Mouse (Mus musculus) hindbrain, embryonic 11.5 days (tissue): ENCODE measurements at regions not wholly inside any gene's neighbourhood (a gene's known extent, or its start where the extent isn't known, plus 50 kb on each side); places are given as distances from the start of the nearest gene placed in this dataset.

Experiments used
- ATAC-seq: fragments of 200-750 bp; cut with Nextera tagmentation; 2 replicates; pipeline ENCODE4 v1.8.0; 2017; ENCODE audit warnings: mild to moderate bottlenecking, moderate TSS enrichment, moderate library complexity; ENCODE audit not compliant: low FRiP score
- DNase-seq: peaks from one replicate; pipeline ENCODE4 v3.0.0-alpha.2; 2015; ENCODE audit warnings: low spot score
- H3K27ac ChIP-seq: fragments of 300-500 bp; sonication (generic); 2 replicates; pipeline ENCODE4 v1.5.1; 2014; ENCODE audit warnings: mild to moderate bottlenecking, low read depth, low read length
- H3K27me3 ChIP-seq: fragments of 300-500 bp; sonication (generic); 2 replicates; pipeline ENCODE4 v1.6.1; 2014; ENCODE audit warnings: mild to moderate bottlenecking, low read length, moderate library complexity, mixed read lengths; ENCODE audit not compliant: control insufficient read depth, insufficient read depth
- H3K36me3 ChIP-seq: fragments of 300-500 bp; sonication (generic); 2 replicates; pipeline ENCODE4 v1.6.1; 2014; ENCODE audit warnings: mild to moderate bottlenecking, low read length, moderate library complexity, mixed read lengths; ENCODE audit not compliant: control insufficient read depth, insufficient read depth
- H3K4me1 ChIP-seq: fragments of 300-500 bp; sonication (generic); replicated peaks from 2 replicates; pipeline ENCODE4 v1.6.1; 2014; ENCODE audit warnings: low read length, mixed read lengths; ENCODE audit not compliant: control insufficient read depth, insufficient read depth
- H3K4me2 ChIP-seq: fragments of 300-500 bp; sonication (generic); replicated peaks from 2 replicates; pipeline ENCODE4 v1.6.1; 2014; ENCODE audit warnings: mild to moderate bottlenecking, low read depth, low read length
- H3K4me3 ChIP-seq: fragments of 300-500 bp; sonication (generic); 2 replicates; pipeline ENCODE4 v1.5.1; 2014; ENCODE audit warnings: low read depth, low read length
- H3K9ac ChIP-seq: fragments of 300-500 bp; sonication (generic); 2 replicates; pipeline ENCODE4 v1.6.1; 2014; ENCODE audit warnings: low read depth, low read length
- H3K9me3 ChIP-seq: fragments of 300-500 bp; sonication (generic); 2 replicates; pipeline ENCODE4 v1.6.1; 2016; ENCODE audit warnings: low read length; ENCODE audit not compliant: control insufficient read depth
- WGBS: fragments of 180-500 bp; shearing (Covaris S2); extraction: QIAGEN DNeasy Blood & Tissue Kit; methylation state at CpG from one replicate; pipeline ENCODE4 v1.1.7; 2014; 5-methylcytosine and 5-hydroxymethylcytosine counted together

DNA sequence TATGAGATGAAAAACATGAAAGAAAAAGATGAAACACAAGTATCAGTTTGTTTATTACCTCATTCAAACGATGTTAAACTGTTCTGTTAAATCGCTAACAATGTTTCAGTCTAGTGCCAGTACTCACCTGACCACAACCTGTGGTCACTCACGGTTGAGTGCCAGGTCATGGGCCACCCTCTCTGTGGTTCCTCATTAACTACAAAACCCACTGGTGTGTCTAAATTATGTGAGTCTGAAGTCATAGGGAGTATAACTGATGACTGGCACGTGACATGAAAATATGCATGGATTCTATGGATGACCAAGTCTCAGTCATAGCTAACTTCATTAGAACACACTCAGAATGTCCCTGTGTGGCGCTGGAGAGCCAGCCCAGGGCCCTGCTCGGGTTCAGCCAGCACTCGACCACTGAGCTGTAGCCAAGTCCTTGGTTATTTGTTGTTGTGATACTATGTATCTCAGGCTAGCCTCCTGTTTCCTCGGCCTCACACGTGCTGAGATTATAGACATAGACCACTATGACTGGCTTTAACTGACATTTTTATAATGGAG, 89.8 kb downstream of the Erv3 start:
- DNase-seq: no peak
- WGBS: 83% methylated on average over 9 of the region's 9 CpGs
- Histone ChIP-seq H3K9ac (no peak overlapping the region), H3K36me3 (no peaks in the 10 kb centered on the region), H3K27ac (no peak overlapping the region), H3K9me3 (no peaks in the 10 kb centered on the region), H3K4me1 (no peaks in the 10 kb centered on the region), H3K4me2 (no peak overlapping the region), H3K27me3 (no peaks in the 10 kb centered on the region), H3K4me3 (no peak overlapping the region)
- no peak for ATAC-seq

DNA sequence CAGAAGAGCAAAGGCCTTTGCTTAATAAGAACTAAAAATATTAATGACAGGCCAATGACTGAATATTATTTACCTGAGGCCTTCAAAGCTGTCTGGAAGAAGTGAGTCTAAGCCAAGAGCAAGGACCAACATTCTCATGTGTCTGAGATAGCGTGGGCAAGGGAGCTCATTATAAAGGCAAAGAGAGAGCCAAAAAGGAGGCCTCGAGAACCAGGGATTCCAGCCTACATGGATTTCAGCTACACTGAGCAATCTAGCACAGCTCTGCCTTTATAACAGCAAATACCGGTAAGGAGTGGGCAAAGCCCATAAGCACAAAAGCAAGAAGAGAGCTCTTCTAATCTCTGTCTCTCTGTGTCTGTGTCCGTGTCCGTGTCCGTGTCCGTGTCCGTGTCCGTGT, 93.0 kb downstream of the Erv3 start:
- ATAC-seq: no peak
- no peaks in the 10 kb centered on the region for H3K27me3 ChIP-seq
- WGBS: 93% methylated on average over 9 of the region's 9 CpGs

DNA sequence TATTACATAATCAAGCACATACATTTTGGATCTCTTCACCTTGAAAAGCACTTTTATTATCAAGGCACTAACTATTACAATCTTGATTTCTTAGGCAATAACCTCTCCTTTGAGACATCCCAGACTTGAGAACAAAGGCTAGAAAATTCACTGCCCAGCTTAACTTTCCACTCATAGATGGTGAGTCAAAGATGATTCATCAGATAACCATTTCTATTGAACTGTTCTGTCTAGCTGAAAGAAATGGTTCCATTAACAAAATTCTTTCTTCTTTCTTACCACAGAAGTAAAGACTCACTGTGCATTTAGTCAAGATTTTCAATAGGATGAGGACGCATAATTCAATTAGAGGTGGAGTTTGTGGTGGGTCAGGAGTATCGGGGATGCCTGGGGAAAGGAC, 98.0 kb downstream of the Erv3 start:
- 69% methylated on average over 2 of the region's 2 CpGs for WGBS
- ATAC-seq (no peak), DNase-seq (no peak)
- no peak overlapping the region for H3K4me3 ChIP-seq
- no peak overlapping the region for H3K9ac ChIP-seq
- no peaks in the 10 kb centered on the region for H3K36me3 ChIP-seq
- no peaks in the 10 kb centered on the region for H3K4me1 ChIP-seq
- H3K9me3 ChIP-seq: no peaks in the 10 kb centered on the region
- no peak overlapping the region for H3K27ac ChIP-seq
- H3K4me2 ChIP-seq: no peak overlapping the region
- no peaks in the 10 kb centered on the region for H3K27me3 ChIP-seq

More for the DNA sequence above, 93.0 kb downstream of the Erv3 start:
- no peak overlapping the region for H3K27ac ChIP-seq
- no peaks in the 10 kb centered on the region for H3K9me3 ChIP-seq
- no peaks in the 10 kb centered on the region for H3K36me3 ChIP-seq
- H3K9ac ChIP-seq: no peak overlapping the region
- no peaks in the 10 kb centered on the region for H3K4me1 ChIP-seq
- DNase-seq: no peak
- H3K4me3 ChIP-seq: no peak overlapping the region
- no peak overlapping the region for H3K4me2 ChIP-seq

DNA sequence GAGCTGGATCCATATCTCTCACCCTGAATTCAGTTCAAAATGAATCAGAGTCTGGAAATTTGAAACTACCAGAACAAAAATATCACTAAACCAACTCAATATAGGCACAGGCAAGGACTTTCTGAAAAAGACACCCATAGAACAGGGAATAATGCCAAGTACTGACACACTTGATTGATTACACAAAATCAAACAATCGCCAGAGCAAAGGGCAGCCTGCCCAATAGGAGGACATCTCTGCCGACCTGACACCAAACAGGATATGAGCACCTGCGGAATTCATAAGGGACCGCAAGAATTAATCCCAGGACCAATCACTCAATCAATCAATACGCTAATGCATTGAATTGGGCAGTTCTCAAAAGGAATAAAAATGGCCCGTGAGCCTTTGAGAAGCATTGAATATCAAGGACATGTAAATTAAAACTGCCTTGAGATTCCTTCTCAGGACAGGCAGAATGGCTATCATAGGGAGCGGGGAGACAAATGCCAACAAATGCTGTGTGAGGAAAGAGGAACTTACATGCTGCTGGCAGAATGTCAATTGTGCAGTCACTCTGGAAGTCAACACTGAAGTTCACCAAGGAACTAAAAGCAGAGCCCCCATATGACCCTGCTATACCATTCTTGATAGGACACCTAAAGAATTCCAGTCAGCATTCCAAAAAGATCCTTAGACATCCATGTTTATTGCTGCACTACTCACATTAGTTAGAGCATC, 102.2 kb downstream of the Erv3 start:
- no peaks in the 10 kb centered on the region for H3K36me3 ChIP-seq
- no peaks in the 10 kb centered on the region for H3K27me3 ChIP-seq
- H3K9ac ChIP-seq: no peak overlapping the region
- no peaks in the 10 kb centered on the region for H3K9me3 ChIP-seq
- no peak for DNase-seq
- no peak overlapping the region for H3K27ac ChIP-seq
- ATAC-seq: no peak
- WGBS: 76% methylated on average over 7 of the region's 7 CpGs
- no peak overlapping the region for H3K4me3 ChIP-seq
- no peak overlapping the region for H3K4me2 ChIP-seq
- H3K4me1 ChIP-seq: no peaks in the 10 kb centered on the region

DNA sequence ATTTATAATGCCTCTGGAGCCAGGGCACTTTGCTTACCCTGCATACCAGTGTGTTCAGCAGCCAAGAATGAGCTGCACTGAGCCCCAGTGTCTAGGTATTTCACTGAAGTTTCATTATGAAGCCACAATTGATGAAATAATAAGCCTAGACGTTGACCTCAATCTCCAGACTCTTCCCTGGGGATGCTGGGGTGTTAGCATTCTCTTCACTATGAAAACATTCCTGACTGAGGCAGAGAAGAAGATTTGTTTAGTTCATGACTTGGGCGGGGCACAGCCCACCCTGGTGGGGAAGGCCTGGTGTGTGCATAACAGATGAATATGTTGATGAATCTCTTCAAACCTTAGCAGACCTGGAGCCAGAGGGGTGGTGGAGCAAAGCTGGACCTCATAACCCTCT, 104.4 kb downstream of the Erv3 start:
- no peaks in the 10 kb centered on the region for H3K27me3 ChIP-seq
- no peak overlapping the region for H3K27ac ChIP-seq
- 60% methylated on average over 2 of the region's 2 CpGs for WGBS
- H3K36me3 ChIP-seq: no peaks in the 10 kb centered on the region
- H3K9me3 ChIP-seq: no peaks in the 10 kb centered on the region
- H3K9ac ChIP-seq: no peak overlapping the region
- H3K4me3 ChIP-seq: no peak overlapping the region
- DNase-seq (no peak), ATAC-seq (no peak)
- H3K4me1 ChIP-seq: no peaks in the 10 kb centered on the region
- no peak overlapping the region for H3K4me2 ChIP-seq

DNA sequence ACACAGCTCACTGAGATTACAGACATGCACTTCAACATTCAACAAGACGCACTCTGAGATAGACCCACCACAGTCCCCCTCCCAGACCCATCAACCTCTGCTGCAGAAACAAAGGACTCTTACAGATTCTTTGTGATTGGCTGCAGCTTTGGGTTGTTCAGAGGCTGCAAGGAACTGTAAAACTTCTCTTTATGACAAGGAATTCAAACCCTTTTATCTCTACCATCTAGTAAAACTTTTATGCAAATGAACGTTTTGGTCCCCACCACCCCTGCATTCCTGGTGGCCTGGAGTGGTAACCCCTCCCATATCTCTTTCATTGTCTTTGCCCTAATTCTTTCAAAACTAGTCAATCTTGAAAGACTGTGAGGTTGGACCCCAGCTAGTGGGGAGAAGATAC, 106.1 kb downstream of the Erv3 start:
- no peaks in the 10 kb centered on the region for H3K27me3 ChIP-seq
- ATAC-seq (no peak), DNase-seq (no peak)
- no peak overlapping the region for H3K27ac ChIP-seq
- no peak overlapping the region for H3K4me2 ChIP-seq
- 73% methylated on average over 2 of the region's 2 CpGs for WGBS
- no peaks in the 10 kb centered on the region for H3K9me3 ChIP-seq
- no peak overlapping the region for H3K9ac ChIP-seq
- no peaks in the 10 kb centered on the region for H3K4me1 ChIP-seq
- H3K4me3 ChIP-seq: no peak overlapping the region
- no peaks in the 10 kb centered on the region for H3K36me3 ChIP-seq

DNA sequence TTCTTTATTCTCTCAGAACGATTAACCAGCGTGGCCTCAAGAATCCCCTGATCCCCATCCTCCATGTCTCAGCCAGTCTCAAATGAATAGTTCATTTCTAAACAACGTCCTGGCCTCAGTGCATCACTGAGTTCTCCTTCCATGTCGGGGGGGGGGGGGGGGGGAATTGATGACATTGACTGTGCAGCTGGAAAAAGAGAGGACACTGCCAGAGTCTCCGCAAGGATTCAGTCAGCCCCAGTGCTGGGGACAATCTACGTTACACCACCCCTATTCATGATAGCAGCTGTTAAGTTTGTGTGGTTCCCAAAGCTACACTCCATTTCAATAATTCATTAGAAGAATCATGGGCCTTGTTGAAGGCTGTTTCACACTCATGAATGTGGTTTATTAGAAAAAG, 108.9 kb downstream of the Erv3 start:
- Histone ChIP-seq H3K9me3 (no peaks in the 10 kb centered on the region), H3K4me3 (no peak overlapping the region), H3K36me3 (no peaks in the 10 kb centered on the region), H3K27me3 (no peaks in the 10 kb centered on the region), H3K9ac (no peak overlapping the region), H3K4me2 (no peak overlapping the region), H3K4me1 (no peaks in the 10 kb centered on the region), H3K27ac (no peak overlapping the region)
- ATAC-seq (no peak), DNase-seq (no peak)
- WGBS: 82% methylated on average over 5 of the region's 6 CpGs

DNA sequence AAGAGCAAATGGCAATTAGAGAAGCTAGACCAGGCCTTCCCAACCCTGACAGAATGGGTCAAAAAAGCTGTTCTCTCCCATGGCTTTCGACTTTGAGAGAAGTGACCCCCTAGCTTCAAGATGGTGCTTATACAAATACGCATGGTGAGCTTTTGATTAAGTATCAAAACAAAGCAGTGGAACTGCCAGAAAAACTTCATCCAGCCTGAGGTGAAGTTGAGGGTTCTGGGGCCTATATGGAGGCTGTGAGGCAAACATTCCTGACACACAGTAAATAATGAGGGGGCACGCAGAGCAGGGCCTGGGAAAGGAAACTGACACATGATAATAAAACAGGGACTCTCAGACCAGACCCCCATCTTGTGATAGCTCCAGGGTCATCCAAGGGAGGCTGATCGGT, 109.3 kb downstream of the Erv3 start:
- no peaks in the 10 kb centered on the region for H3K4me1 ChIP-seq
- WGBS: 74% methylated on average over 4 of the region's 4 CpGs
- ATAC-seq (no peak), DNase-seq (no peak)
- H3K9me3 ChIP-seq: no peaks in the 10 kb centered on the region
- no peak overlapping the region for H3K4me2 ChIP-seq
- no peaks in the 10 kb centered on the region for H3K27me3 ChIP-seq
- no peak overlapping the region for H3K9ac ChIP-seq
- H3K4me3 ChIP-seq: no peak overlapping the region
- H3K27ac ChIP-seq: no peak overlapping the region
- no peaks in the 10 kb centered on the region for H3K36me3 ChIP-seq

DNA sequence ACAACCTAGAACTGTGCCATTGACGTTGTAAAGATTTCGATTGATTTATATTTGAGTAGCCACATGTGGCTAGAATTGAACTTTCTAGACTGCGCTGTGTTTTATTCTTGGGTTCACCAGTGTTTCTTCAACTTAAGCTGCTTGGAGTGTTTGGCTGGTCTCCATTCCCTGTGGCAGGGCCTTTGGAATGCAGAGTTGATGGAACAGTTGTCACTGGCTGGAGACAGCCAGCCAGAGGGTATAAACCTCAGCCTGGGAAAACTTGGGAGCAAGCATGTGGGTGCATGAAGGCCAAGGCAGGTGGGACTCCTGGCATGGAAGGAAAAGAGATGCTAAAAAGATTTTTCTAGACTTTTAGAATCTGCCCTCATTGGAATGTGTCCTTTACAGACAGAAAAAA, 109.8 kb downstream of the Erv3 start:
- Histone ChIP-seq H3K27ac (no peak overlapping the region), H3K36me3 (no peaks in the 10 kb centered on the region), H3K4me3 (no peak overlapping the region), H3K9ac (no peak overlapping the region), H3K27me3 (no peaks in the 10 kb centered on the region), H3K9me3 (no peaks in the 10 kb centered on the region), H3K4me1 (no peaks in the 10 kb centered on the region), H3K4me2 (no peak overlapping the region)
- 90% methylated on average over 3 of the region's 3 CpGs for WGBS
- no peak for DNase-seq
- no peak for ATAC-seq
